Mouse (Mus musculus) stomach, postnatal 0 days (tissue): Measurements from ENCODE around the gene Adgrb3. TPM values are rescaled to one million over a fixed set of nuclear protein-coding genes. Genes with fewer than 3 reads are reported as not detected.

ENCODE experiments used
- ATAC-seq: fragments of 200-750 bp; cut with Nextera tagmentation; 2 replicates; pipeline ENCODE4 v1.8.0; 2017; ENCODE audit not compliant: low FRiP score, low TSS enrichment
- DNase-seq: peaks from one replicate; pipeline ENCODE4 v3.0.0-alpha.2; 2016; ENCODE audit warnings: low spot score
- H3K27ac ChIP-seq: fragments of 300-500 bp; sonication (generic); replicated peaks from 2 replicates; pipeline ENCODE4 v1.5.1; 2014; ENCODE audit warnings: mild to moderate bottlenecking, control low read depth
- H3K27me3 ChIP-seq: fragments of 300-500 bp; sonication (generic); 2 replicates; pipeline ENCODE4 v1.6.1; 2014; ENCODE audit warnings: low read length; ENCODE audit not compliant: control insufficient read depth, insufficient read depth
- H3K36me3 ChIP-seq: fragments of 300-500 bp; sonication (generic); 2 replicates; pipeline ENCODE4 v1.6.1; 2014; ENCODE audit warnings: low read length, mixed read lengths; ENCODE audit not compliant: control insufficient read depth, insufficient read depth
- H3K4me1 ChIP-seq: fragments of 300-500 bp; sonication (generic); replicated peaks from 2 replicates; pipeline ENCODE4 v1.6.1; 2014; ENCODE audit warnings: antibody characterized with exemption; ENCODE audit not compliant: control insufficient read depth, insufficient read depth
- H3K4me2 ChIP-seq: fragments of 300-500 bp; sonication (generic); replicated peaks from 2 replicates; pipeline ENCODE4 v1.6.1; 2014; ENCODE audit warnings: low read depth, mild to moderate bottlenecking, control low read depth, moderate library complexity
- H3K4me3 ChIP-seq: fragments of 300-500 bp; sonication (generic); 2 replicates; pipeline ENCODE4 v1.5.1; 2014; ENCODE audit warnings: low read depth, low read length, control low read depth
- H3K9ac ChIP-seq: fragments of 300-500 bp; sonication (generic); 2 replicates; pipeline ENCODE4 v1.6.1; 2014; ENCODE audit warnings: mild to moderate bottlenecking, low read length, control low read depth, mixed read lengths
- H3K9me3 ChIP-seq: fragments of 300-500 bp; sonication (generic); 2 replicates; pipeline ENCODE4 v1.6.1; 2016; ENCODE audit warnings: low read length; ENCODE audit not compliant: control insufficient read depth
- CTCF ChIP-seq: IDR thresholded peaks from 2 replicates; pipeline ENCODE4 v1.5.1; 2016; ENCODE audit warnings: antibody characterized with exemption, low read depth, mild to moderate bottlenecking, moderate library complexity
- EP300 ChIP-seq: optimal IDR thresholded peaks from 2 replicates; pipeline ENCODE3; 2016; ENCODE audit warnings: antibody characterized with exemption
- WGBS: fragments of 180-500 bp; shearing (Covaris S2); extraction: QIAGEN DNeasy Blood & Tissue Kit; methylation state at CpG from one replicate; pipeline ENCODE4 v1.1.7; 2014; 5-methylcytosine and 5-hydroxymethylcytosine counted together
- polyA plus RNA-seq: library from polyadenylated mRNA; unstranded; fragments of >200 nt; fragmentation: Nextera tagmentation; extraction: Ambion mirVana; gene quantifications from 2 replicates; pipeline ENCODE4 v1.2.1, GENCODE M21; 2015

The Adgrb3 gene
- polyA plus RNA-seq, 1 experiment from 2014 or later = 1.8 TPM

GRCm38 (mm10) chr1:25830757-25831520 lies 1.4 kb upstream of the Adgrb3 start:
- H3K4me1 ChIP-seq = no peaks in the 10 kb centered on the region
- ATAC-seq = no peak
- peak overlapping the region; percentile 75 for H3K4me2 ChIP-seq
- no peak for TF ChIP-seq EP300
- TF ChIP-seq CTCF = no peak
- H3K9ac ChIP-seq = no peak overlapping the region
- no peaks in the 10 kb centered on the region for H3K36me3 ChIP-seq
- no peaks in the 10 kb centered on the region for H3K9me3 ChIP-seq
- DNase-seq = no peak
- WGBS = 11% methylated on average over 15 of the region's 15 CpGs
- no peak overlapping the region for H3K27ac ChIP-seq
- no peaks in the 10 kb centered on the region for H3K27me3 ChIP-seq
- H3K4me3 ChIP-seq = peak overlapping the region; percentile 48

- Histone ChIP-seq H3K36me3 (no peaks in the 10 kb centered on the region), H3K27ac (no peak overlapping the region), H3K27me3 (no peaks in the 10 kb centered on the region), H3K4me1 (no peaks in the 10 kb centered on the region), H3K9ac (peak overlapping the region; percentile 23; the same call in 1 of the 2 replicates), H3K9me3 (no peaks in the 10 kb centered on the region), H3K4me2 (peak overlapping the region; percentile 75), H3K4me3 (peak overlapping the region; percentile 48)
- ATAC-seq (peak; percentile 54; the same call in 1 of the 2 replicates), DNase-seq (peak; percentile 23)
- TF ChIP-seq CTCF = no peak
- no peak for TF ChIP-seq EP300
- under 1% methylated on average over 32 of the region's 99 CpGs for WGBS
Measured at GRCm38 (mm10) chr1:25829921-25830751, 629 bp upstream of the Adgrb3 start.

GRCm38 (mm10) chr1:25828071-25828755 lies 1.3 kb downstream of the Adgrb3 start:
- no peaks in the 10 kb centered on the region for H3K36me3 ChIP-seq

GRCm38 (mm10) chr1:25827436-25827835 lies 2.1 kb downstream of the Adgrb3 start:
- TF ChIP-seq CTCF = no peak
- no peak for TF ChIP-seq EP300
- Histone ChIP-seq H3K4me2 (no peak overlapping the region), H3K9ac (no peak overlapping the region), H3K36me3 (no peaks in the 10 kb centered on the region), H3K9me3 (no peaks in the 10 kb centered on the region), H3K4me1 (no peaks in the 10 kb centered on the region), H3K27ac (no peak overlapping the region), H3K4me3 (no peak overlapping the region), H3K27me3 (no peaks in the 10 kb centered on the region)
- WGBS = 68% methylated on average over 9 of the region's 9 CpGs
- ATAC-seq = no peak
- no peak for DNase-seq

More at GRCm38 (mm10) chr1:25828071-25828755, 1.3 kb downstream of the Adgrb3 start:
- Histone ChIP-seq H3K27ac (no peak overlapping the region), H3K27me3 (no peaks in the 10 kb centered on the region), H3K9me3 (no peaks in the 10 kb centered on the region), H3K9ac (no peak overlapping the region), H3K4me1 (no peaks in the 10 kb centered on the region), H3K4me2 (no peak overlapping the region), H3K4me3 (no peak overlapping the region)
- WGBS = 72% methylated on average over 9 of the region's 9 CpGs
- TF ChIP-seq CTCF = no peak
- no peak for ATAC-seq
- DNase-seq = no peak

GRCm38 (mm10) chr1:25826771-25827170 lies 2.7 kb downstream of the Adgrb3 start:
- Histone ChIP-seq H3K4me2 (no peak overlapping the region), H3K27ac (no peak overlapping the region), H3K4me1 (no peaks in the 10 kb centered on the region), H3K27me3 (no peaks in the 10 kb centered on the region), H3K36me3 (no peaks in the 10 kb centered on the region), H3K4me3 (no peak overlapping the region), H3K9ac (no peak overlapping the region), H3K9me3 (no peaks in the 10 kb centered on the region)
- no peak for ATAC-seq
- TF ChIP-seq CTCF (peak; percentile 65), EP300 (no peak)
- DNase-seq = peak; percentile 21
- 10% methylated on average over 7 of the region's 7 CpGs for WGBS
